Comparison of ENCODE assay signal across 7 mouse cellular contexts in genomic region chr15:79670249-79670971, GRCm38 (mm10). TPM values are rescaled to one million over a fixed set of nuclear protein-coding genes. Genes with fewer than 3 reads are reported as not detected.
A peak's percentile ranks its signal among the peaks of the same experiment; 100 is the strongest.
DNase-seq lines count a peak whose midpoint lies in the region; ATAC-seq lines count a peak whose summit lies in the region.

Tomm22 (plus strand) TSS chr15:79670861.

- no peaks in the 10 kb centered on the region for H3K9me3 ChIP-seq in embryonic facial prominence, embryonic 12.5 days
- no peaks in the 10 kb centered on the region for H3K9me3 ChIP-seq in limb, embryonic 13.5 days
- no peaks in the 10 kb centered on the region for H3K9me3 ChIP-seq in midbrain, embryonic 16.5 days (replicated peaks; ENCODE audit: control insufficient read depth, low read length, poor library complexity, severe bottlenecking)

- peak within 1 kb of the TSS; percentile 68 for H3K4me2 ChIP-seq in embryonic facial prominence, embryonic 12.5 days (replicated peaks)
- peak within 1 kb of the TSS; percentile 74 for H3K4me2 ChIP-seq in limb, embryonic 13.5 days (replicated peaks)
- peak within 1 kb of the TSS; percentile 78 for H3K4me2 ChIP-seq in midbrain, embryonic 16.5 days (ENCODE audit: low read length)

- peak within 1 kb of the TSS; percentile 93 for H3K9ac ChIP-seq in embryonic facial prominence, embryonic 12.5 days
- peak within 1 kb of the TSS; percentile 90 for H3K9ac ChIP-seq in limb, embryonic 13.5 days
- H3K9ac ChIP-seq in midbrain, embryonic 16.5 days (ENCODE audit: low read depth, low read length): peak within 1 kb of the TSS; percentile 79

- 0 out of 2 replicates have a peak within 1 kb of the TSS, but pooled peaks have one; percentile 46 for H3K27ac ChIP-seq in embryonic facial prominence, embryonic 12.5 days
- H3K27ac ChIP-seq in limb, embryonic 13.5 days: peak within 1 kb of the TSS; percentile 39; the same call in 1 of the 2 replicates
- peak within 1 kb of the TSS; percentile 53 for H3K27ac ChIP-seq in midbrain, embryonic 16.5 days (ENCODE audit: low read length)

- peaks cover 33% of the 10 kb centered on the region for H3K36me3 ChIP-seq in embryonic facial prominence, embryonic 12.5 days
- H3K36me3 ChIP-seq in limb, embryonic 13.5 days: peaks cover 53% of the 10 kb centered on the region
- peaks cover 25% of the 10 kb centered on the region for H3K36me3 ChIP-seq in midbrain, embryonic 16.5 days (ENCODE audit: control insufficient read depth, insufficient read depth, low read length)

- WGBS in embryonic facial prominence, embryonic 12.5 days: 19% methylated on average over 33 of the region's 33 CpGs
- WGBS in limb, embryonic 13.5 days: 19% methylated on average over 33 of the region's 33 CpGs
- WGBS in midbrain, embryonic 16.5 days: 18% methylated on average over 33 of the region's 33 CpGs

- peaks cover 5% of the 10 kb centered on the region for H3K4me1 ChIP-seq in embryonic facial prominence, embryonic 12.5 days
- peaks cover 6% of the 10 kb centered on the region for H3K4me1 ChIP-seq in limb, embryonic 13.5 days
- peaks cover 6% of the 10 kb centered on the region for H3K4me1 ChIP-seq in midbrain, embryonic 16.5 days (ENCODE audit: control insufficient read depth, insufficient read depth, low read length)

- peak within 1 kb of the TSS; percentile 97 for H3K4me3 ChIP-seq in embryonic facial prominence, embryonic 12.5 days
- peak within 1 kb of the TSS; percentile 86 for H3K4me3 ChIP-seq in limb, embryonic 13.5 days
- H3K4me3 ChIP-seq in midbrain, embryonic 16.5 days (ENCODE audit: low read depth, low read length): peak within 1 kb of the TSS; percentile 82

- peak; percentile 95 for ATAC-seq in embryonic facial prominence, embryonic 12.5 days (ENCODE audit: insufficient number of reproducible peaks, insufficient read depth, low FRiP score, low TSS enrichment)
- peak; percentile 97 for ATAC-seq in limb, embryonic 13.5 days (ENCODE audit: low FRiP score, low read depth)
- ATAC-seq in midbrain, embryonic 16.5 days: peak; percentile 98

- H3K27me3 ChIP-seq in embryonic facial prominence, embryonic 12.5 days: no peaks in the 10 kb centered on the region
- no peaks in the 10 kb centered on the region for H3K27me3 ChIP-seq in limb, embryonic 13.5 days
- no peaks in the 10 kb centered on the region for H3K27me3 ChIP-seq in midbrain, embryonic 16.5 days (ENCODE audit: control insufficient read depth, insufficient read depth, low read depth, low read length)

- DNase-seq in adrenal gland, postnatal 25 days: peak; percentile 89
- peak; percentile 90 to 94 for DNase-seq in heart, adult 18-20 months
- DNase-seq in kidney, adult 8-10 months: peak; percentile 90 to 91
- peak; percentile 77 to 92 for DNase-seq in spleen, postnatal 10 days (ENCODE audit: low spot score in 2 of 2)

RNA-seq across cellular contexts. Expression of gene Tomm22, which starts in this region (rescaled TPM):
- total RNA-seq in adrenal gland, postnatal 25 days (2021): 82.7 and 113 TPM in 2 replicates
- 229 and 235 TPM in 2 replicates for polyA plus RNA-seq in embryonic facial prominence, embryonic 12.5 days (2016; fragmentation: Nextera tagmentation; extraction: Ambion mirVana)
- 100 to 1,000 TPM; 112 to 126 TPM for total RNA-seq in heart, adult 18-20 months (2021)
- 221 and 226 TPM in 2 replicates for polyA plus RNA-seq in limb, embryonic 13.5 days (2015; fragmentation: Nextera tagmentation; extraction: Ambion mirVana)
- polyA plus RNA-seq in midbrain, embryonic 16.5 days (2015; fragmentation: Nextera tagmentation; extraction: Ambion mirVana): 233 and 237 TPM in 2 replicates

Comparison
In these comparisons a context has a peak if more than half of its experiments do, and no peak if none do; other contexts are left out.
1. Peak in every context shown above with its lines: DNase-seq, ATAC-seq, H3K4me3 ChIP-seq and H3K27ac ChIP-seq.